Mouse (Mus musculus) thymus, postnatal 10 days (tissue): Measurements from ENCODE around the gene Parp16.
"Not testable (repeated sequence)": the region's sequence is repeated elsewhere in the genome, so short reads cannot be mapped to it uniquely, and the experiment has no call there.

Experiments
- DNase-seq, 2 experiments: peaks; one replicate each; pipeline ENCODE4 v3.0.0; 2021; ENCODE audit warnings: low spot score in 2 of 2

Gene Parp16

GRCm38 (mm10) chr9:65243249-65243648 is 48.1 kb downstream of the Parp16 start:
- DNase-seq = no peak

DNA sequence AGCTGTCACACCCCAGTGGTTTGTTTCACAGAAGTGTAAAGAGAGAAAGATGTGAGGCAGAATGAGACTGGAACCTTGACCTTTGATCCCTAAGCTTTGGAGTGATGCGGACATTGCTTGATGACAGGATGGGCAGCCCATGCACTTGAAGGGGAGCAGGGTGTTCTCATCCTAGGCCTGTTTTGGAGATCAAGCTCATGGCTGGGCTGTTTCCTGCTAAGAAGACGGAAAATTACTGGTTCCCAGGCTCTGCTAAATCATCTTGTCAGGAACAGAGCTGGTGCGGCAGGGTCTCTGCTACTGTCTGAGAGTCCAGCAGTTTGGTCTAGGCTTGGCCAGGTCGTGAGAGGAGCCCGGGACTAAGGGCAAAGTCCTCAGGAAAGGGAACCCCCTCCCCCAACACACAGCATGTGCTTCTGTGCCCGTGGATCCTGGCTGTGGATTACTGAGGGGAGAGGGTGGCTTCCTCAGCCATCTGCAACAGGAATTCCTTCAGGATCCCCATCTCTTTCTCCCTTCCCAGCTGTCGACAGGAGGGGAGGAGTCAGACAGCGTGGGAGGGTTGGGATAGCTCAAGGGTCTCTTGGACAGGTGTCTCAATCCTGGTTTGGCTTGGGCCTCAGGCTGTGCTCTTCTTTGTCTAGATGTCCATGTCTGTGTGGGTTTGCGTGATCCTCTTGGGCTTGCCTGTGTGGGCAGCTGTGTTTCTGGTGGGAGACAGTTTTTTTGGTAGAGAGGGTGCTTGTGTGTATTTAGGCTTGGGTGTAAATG is 49.1 kb downstream of the Parp16 start:
- no peak for DNase-seq

- no peak for DNase-seq
Measured at GRCm38 (mm10) chr9:65247502-65248376, 52.6 kb downstream of the Parp16 start.

- peak; percentile 30 to 33 for DNase-seq
Measured at GRCm38 (mm10) chr9:65248377-65248690, 53.2 kb downstream of the Parp16 start.

- no peak for DNase-seq
Measured at GRCm38 (mm10) chr9:65252026-65252425, 56.9 kb downstream of the Parp16 start.

DNA sequence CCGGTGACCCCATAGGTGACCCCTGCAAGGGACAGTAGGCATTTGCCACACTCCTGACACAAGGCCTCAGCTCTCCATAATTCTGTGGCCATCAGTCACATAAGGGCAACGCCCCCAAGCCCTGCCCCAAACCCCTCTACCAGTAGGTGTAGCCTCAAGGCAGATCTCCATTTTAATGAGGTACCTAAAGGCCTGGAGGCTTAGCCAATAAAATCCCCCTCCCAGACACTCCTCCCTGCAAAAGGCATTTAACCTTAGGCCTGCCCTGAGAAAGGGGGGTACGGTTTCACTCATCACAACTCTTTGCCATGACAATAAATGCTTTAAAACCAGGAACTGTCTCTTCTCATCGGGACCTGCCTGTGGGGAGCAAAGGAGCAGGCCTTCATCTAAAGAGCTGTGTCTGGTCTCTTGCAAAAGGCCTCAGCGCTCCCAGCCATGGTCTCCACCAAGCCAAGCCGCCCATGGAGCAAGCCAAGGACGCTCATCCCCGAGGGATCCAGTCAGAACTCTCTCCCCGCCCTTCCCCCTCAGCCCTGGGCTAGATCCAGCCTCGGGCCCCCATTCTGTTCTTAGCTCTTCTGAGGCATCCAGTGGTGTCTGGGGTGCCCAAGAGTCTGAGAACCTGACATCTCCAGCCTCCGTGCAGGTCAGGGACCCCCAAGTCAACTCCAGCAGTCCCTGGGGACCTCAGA is 60.9 kb downstream of the Parp16 start:
- DNase-seq = no peak

GRCm38 (mm10) chr9:65257218-65257910 is 62.2 kb downstream of the Parp16 start:
- DNase-seq = no peak

- DNase-seq = no peak
Measured at GRCm38 (mm10) chr9:65259366-65259765, 64.2 kb downstream of the Parp16 start.

DNA sequence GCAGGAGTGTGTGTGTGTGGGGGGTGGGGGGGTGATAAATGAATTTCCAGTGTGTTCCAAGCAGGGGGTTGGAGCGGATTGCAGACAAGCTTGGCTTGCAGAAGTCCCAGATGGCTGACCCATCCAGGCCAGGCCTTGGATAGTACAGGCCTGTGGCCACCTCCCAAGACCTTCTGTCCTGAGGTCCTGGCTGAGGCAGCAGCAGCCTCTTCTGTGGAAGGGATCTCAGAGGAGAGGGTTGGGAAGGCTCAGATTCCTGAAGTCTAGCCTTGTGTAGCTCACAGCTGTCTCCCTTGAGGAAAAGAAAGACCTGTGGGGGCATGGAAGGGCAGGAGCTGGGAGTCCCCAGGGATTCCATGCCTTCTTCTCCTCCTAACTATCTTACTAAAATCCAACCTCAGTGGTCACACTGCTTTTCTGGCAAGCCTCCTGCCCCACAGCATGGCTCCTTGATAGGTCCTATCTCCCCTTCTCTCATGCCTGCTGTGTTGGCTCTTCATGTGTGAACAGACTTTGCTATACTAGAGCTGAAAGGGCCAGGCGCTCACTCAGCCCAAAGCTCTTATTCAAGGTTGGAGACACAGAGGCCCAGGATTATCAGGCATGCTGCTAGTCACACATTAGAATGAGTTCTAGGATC is 66.6 kb downstream of the Parp16 start:
- no peak for DNase-seq

DNA sequence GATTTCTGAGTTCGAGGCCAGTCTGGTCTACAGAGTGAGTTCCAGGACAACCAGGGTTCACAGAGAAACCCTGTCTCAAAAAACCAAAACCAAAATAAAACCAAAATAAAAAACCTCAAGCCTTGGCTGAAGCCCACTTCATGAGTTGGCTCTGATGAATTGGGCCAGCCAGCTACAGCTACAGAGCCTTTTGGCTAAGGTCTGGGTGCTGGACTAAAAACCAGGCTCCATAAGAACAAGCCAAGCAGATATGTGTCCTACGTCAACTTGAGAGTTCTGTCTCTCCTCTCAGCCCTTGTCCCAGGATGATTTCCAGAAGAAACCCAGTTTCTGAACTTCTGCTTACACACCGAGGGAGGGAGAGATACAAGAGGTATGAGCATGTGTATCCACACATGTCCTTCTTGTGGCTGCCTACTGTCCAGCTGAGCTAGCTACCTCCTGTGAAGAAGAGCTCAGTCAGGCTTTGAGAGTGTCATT is 67.5 kb downstream of the Parp16 start:
- DNase-seq = no peak

GRCm38 (mm10) chr9:65264959-65265358 is 69.8 kb downstream of the Parp16 start, which contains the start of gene Cilp:
Cilp (plus strand) TSS chr9:65265180.
- DNase-seq = no peak

- DNase-seq = no peak
Measured at GRCm38 (mm10) chr9:65267742-65268515, 72.8 kb downstream of the Parp16 start.

- DNase-seq = no peak
Measured at GRCm38 (mm10) chr9:65273048-65273809, 78.1 kb downstream of the Parp16 start.

DNA sequence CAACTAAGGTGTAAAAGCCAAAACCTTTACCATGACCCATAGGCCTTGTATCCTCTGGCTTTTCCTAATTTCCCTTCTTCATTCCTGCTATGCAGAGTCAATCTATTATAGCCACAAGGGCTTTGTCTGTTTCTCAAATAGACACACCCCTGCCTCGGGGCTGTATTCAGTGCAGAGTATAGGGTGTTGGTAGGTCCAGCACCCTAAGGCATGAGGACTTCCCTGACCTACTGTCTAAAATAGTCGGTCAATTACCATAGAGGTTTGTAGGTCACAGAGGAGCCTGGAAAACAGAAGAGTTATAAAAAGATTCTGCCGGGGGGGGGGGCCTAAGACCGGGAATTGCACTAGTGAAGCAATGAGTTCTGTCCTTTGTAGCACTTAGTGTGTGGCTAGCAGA is 78.7 kb downstream of the Parp16 start:
- no peak for DNase-seq

- not testable (repeated sequence) for DNase-seq
Measured at GRCm38 (mm10) chr9:65274851-65275250, 79.7 kb downstream of the Parp16 start.

DNA sequence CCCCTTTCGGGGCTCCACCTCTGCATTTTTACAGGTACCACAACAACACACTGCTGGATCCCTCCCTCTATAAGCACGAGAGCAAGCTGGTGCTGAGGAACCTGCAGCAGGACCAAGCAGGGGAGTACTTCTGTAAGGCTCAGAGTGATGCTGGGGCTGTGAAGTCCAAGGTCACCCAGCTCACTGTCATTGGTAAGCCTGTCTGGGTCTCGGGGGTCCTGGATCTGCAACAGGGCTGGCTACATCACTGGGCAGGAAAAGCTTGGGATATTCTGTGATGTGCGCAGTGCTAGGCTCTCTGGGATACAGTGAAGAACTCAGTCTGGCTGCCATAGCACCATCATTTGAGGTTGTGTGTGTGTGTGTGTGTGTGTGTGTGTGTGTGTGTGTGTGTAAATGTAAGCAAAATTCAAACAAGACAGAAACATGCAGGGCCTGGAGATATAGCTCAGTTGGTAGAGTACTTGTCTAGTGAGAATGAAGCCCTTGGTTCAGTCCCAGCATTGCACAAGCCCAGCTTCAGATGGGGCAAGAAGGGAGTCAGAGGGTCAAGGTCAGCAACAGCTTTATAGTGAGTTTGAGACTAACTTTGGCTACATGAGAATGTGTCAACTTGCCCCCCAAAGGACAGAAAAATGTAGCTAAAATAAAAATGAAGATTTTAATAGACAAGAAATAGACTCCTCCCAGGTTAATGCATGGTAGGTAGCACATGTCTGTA is 80.8 kb downstream of the Parp16 start:
- no peak for DNase-seq

- DNase-seq = no peak
Measured at GRCm38 (mm10) chr9:65281536-65282151, 86.5 kb downstream of the Parp16 start.

GRCm38 (mm10) chr9:65283301-65283700 is 88.1 kb downstream of the Parp16 start:
- DNase-seq = peak in 1 of 2 experiments; percentile 47
